Mouse (Mus musculus) spleen, adult 2 months (tissue): ENCODE results near the gene Shc3.

Source experiments
- CTCF ChIP-seq: fragments of 200-500 bp; IDR thresholded peaks from 2 replicates; pipeline ENCODE4 v1.5.1; 2011; ENCODE audit warnings: mild to moderate bottlenecking, inconsistent platforms; ENCODE audit not compliant: insufficient read depth, insufficient read length, insufficient replicate concordance; ENCODE audit errors: extremely low read depth
- POLR2A ChIP-seq: fragments of 200-500 bp; IDR thresholded peaks from 2 replicates; pipeline ENCODE4 v1.6.1; 2011; ENCODE audit warnings: low read depth, low read length, inconsistent platforms

DNA sequence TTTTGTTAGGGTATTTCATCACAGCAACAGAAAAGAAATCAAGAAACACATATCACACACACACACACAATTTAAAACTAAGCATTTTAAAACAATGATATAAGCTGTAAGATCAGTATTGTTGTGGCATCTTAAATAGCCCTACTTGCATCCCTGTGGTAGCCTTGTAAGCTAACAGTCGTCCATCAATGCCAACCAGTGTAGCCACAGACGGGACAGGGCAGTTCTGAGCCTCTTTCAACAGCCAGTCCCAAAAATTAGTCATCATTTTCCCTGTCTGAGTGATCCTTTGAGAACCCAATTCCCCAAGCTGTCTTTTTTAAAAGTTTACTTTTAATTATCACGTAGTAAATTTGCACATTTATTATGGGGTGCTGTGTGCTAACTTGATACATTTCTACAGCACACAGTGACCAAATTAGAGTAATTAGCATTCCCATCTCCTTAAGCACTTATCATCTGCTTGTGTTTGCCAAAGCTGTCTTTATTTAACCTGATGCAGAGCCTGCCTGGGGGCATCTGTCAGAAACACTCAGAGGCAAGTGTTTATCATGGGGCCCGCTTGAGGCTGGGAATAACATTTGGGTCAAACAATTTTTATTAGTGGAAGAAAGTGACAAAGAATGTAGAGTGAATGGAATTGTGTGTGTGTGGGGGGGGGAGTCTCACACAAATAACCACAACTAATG is 112.9 kb downstream of the Shc3 start:
- TF ChIP-seq CTCF: no peak
- no peak for TF ChIP-seq POLR2A
